Mouse (Mus musculus): ENCODE measurements at regions not wholly inside any gene's neighbourhood (a gene's known extent, or its start where the extent isn't known, plus 50 kb on each side); places are given as distances from the start of the nearest gene placed in this dataset.

GRCm38 (mm10) chr8:92427801-92428200 lies 70.4 kb downstream of the Irx5 start:
- DNase-seq = peak; percentile 78 to 83

DNA sequence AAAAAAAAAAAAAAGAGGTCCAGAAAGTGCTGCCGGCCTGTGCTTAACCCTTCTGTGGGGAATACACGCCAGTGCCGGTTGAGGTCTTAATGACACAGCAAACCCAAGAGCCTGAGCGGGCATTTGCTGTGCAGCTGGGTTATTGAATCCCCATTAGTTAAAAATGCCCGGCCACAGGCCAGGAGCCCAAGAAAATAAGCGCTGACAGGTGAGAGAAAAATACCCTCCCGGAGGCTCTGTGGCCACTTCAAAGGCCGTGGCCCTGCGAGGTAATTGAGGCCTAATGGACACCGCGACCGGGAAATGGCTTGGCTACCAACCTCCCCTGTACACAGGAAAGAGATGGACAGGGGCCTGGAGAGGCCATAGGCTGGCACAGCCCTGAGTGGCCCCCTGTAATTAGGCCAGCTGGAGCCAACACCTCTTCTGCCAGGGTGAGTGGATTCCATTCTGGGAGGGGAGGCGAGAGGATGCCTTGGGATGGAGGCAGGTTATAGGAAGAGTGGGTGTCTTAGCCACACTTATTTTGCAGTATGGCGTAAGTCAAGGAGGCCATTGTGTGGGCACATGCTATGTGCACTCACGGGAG lies 79.7 kb downstream of the Irx5 start:
- DNase-seq = no peak

GRCm38 (mm10) chr8:92438294-92438693 lies 80.9 kb downstream of the Irx5 start:
- DNase-seq = no peak

GRCm38 (mm10) chr8:92439713-92440436 lies 82.5 kb downstream of the Irx5 start:
- DNase-seq = no peak

- no peak for DNase-seq
Measured at GRCm38 (mm10) chr8:92442086-92442485, 84.7 kb downstream of the Irx5 start.

DNA sequence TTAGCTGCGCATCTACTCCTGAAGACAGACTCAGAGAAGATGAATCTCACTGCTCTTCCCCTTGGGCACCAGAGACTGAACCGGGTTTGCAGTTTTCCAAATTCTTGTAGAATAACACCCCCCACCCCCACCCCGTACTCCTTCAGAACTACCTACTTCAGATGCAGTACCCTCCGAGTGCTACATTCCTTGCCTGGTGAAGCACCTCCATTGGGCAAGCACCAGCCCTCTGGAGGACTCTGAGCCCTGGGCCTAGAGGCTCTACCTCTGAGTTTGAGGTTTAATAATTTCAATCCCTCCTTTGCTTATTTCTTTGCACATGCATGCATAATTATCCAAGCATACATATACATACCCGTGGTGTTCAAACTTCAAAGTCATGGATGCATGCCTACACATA lies 101.9 kb downstream of the Irx5 start:
- DNase-seq = no peak

DNA sequence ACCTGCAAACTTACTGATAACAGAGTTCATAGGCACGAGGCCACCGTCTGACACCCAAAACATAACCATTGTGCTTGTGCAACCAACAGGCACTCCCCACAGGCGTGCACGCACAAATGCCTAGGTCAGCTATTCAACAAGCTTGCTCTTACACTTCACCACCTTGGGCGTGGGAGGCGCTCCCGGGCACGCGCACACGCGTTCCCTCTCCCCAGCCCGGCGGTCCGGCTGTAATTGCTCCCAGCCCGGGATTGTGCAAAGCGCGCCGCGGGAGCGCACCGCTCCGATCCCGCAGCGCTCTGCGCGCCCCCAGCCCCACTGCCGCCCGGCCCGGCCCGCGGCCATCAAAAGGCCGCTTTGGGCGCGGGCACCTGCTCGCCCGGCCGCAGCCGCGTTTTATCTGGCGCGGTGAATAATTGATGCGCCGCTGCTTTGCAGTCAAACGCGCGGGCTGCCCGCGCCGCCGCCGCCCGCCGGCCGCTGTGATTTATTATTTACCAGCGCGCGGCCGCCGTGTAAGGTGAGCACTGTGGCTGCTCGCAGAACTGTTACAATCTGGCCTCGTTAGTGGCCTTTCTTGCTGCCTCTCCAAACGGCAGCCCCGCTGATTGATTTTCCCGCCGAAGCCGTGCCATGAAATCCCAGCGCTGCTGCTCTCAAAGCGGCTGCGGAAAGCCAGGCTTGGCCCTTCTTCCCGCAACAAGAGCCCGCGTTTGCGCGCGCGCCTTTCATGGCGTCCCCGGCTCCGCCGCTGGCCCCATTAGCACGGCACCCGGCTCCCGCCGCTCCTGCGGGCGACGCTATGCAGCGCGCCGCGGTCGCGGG lies 102.9 kb downstream of the Irx5 start:
- DNase-seq = peak; percentile 17 to 29

DNA sequence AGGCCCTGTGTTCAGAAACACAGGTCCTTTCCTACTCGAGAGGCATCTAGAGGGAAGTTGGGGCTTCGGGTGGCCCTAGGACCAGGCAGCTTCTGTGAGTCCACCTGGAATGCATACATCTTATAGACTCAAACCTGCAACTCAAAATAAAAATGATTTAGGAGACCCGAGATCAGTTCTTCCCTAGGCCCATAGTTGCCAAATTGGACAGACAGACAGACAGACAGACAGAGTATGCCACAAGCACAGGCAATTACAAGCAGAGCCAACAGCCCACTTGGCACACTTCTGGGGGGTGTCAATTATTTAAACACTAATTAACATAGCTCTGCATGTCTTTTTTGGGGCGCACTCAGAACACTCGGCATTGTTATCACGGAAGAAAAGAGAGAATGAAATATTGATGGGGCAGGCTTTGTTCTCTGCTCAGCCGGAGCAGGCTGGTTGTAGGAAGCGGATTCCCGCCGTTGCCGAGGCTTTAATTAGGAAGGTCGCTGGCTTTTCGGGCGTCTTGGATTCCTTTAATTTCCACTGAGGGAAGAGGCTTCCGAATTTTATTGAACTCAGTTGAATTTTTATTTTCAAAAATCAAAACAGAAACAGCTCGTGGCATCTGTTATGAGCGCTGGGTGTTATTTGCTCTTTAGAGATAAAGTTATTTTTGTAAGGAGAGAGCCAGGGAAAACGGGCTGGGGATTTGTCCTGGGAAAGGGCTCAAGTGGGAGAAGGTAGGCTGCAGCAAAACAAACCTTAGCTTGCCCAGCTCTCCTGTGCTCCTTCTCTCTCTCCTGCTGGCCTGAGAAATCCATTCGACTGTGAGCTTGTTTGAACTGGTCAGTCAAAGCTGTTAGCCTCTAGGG lies 111.9 kb downstream of the Irx5 start:
- no peak for DNase-seq

GRCm38 (mm10) chr8:92472257-92472656 lies 114.8 kb downstream of the Irx5 start:
- DNase-seq = no peak

GRCm38 (mm10) chr8:92472817-92473216 lies 115.4 kb downstream of the Irx5 start:
- DNase-seq = no peak

DNA sequence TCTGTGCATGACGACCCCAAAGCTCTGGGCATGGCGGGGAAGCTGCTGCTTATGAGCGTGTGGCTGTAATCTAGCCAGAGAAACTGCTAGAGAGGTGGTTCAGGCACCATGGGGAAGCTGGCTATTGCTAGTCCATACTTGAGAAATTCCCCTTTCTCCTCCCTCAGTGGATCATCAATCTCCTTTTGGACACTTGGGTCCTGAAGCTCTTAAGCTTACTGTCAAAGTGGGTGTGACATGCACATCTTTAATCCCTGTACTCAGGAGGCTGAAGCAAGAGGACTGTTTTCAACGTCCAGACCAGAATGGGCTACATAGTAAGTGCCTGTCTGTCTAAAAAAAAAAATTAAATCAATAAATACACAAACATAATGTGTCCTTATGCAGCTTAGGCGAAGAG lies 125.0 kb downstream of the Irx5 start:
- no peak for DNase-seq

DNA sequence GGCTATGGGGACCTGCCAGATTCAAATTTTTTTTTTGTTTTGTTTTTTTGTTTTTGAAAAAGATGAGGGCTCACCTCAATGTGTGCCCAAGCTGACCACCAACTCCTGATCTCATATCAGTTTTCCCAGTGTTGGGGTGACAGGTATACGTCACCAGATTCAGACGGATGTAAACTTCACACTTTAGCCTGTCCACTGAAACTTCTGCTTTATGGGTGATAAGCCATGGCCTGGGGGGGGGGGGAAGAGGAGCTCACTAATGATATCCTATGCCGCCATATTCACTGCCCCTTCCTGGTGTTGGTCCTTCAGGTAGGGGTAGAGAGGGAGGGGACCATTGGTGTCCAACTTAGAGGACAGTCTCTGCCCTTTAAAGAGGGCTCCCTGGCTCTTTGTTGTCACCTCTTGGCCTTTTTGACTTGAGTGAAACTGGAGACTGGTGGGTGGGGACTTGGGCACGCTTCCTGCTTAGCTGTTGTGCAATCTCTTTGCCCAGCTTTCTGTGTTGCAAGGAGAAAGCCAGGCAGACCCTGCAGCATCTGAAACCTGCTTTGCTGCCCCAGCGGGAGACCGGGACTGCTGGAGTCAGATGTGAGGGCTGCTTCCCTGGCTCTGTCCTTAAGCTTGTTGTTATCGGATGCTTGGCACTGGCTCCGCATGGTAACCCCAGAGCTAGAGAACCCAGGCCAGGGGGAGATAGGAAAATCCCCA lies 125.8 kb downstream of the Irx5 start:
- no peak for DNase-seq

DNA sequence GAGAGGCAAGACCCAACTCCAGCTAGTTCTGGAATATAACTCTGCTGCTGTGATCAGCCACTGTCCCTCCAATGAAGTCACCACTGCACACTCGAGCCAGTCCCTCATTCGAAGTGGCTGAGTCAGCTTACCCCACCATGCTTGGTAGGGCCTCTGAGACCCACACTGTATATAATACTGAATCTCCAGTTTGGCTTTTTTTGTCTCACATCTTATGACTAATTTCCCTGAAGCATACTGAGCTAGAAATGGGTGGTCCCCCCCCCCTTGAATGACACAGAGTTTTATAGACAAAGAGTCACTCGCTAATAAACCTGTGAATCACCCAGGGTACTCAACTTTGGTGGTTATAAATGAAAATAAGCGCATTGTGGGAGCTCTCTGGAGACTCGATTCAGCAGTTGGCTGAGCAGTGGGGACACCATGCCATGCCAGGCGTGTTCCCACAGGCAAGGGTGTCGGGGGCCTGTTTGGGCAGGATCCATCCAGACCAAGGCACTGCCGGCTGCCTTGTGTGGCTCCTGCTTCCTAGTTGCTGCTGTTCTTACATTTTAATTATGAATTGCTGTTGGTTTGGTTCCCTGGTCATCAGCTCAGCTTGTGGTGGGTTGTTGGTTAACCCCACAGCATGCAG lies 131.2 kb downstream of the Irx5 start:
- no peak for DNase-seq

DNA sequence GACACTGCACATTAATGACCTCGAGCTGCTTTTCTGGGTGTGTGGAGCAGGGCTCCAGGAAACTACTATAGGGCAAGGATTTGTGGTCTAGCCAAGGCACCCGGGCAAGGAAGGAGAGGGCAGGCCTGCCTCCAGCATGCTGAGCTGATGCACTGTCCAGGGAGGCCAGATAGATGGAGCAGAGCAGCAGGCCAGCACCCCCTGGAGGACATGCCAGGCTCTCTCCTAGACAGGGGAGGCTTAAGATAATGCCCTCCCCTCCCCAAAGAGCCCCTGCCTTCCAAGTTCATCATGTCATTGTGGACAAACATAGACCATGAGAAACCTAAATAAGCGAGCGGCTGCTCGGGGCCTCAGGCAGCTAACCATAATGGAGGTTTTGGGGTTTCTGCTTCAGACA lies 134.1 kb downstream of the Irx5 start:
- DNase-seq = no peak

DNA sequence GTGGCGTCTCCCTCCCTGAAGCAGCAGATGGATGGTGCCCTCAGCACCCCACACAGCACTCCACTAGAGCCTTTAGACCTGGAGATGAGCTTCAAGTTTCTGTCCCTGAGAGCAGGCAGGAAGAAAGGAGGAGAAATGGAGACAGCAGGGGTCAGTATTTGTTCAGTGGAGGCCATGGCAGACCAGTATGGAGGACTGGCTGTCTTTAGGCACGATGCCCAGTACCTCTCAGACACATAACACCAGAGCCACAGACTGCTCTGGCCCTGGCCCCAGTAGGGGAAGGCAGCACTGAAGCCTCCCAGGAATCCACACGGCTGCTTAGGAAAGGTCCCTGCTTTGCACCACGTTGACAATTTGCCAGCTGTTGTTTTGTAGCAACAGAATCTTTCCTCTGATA lies 136.0 kb downstream of the Irx5 start:
- DNase-seq = peak in 1 of 2 experiments; percentile 8

GRCm38 (mm10) chr8:92505552-92506281 lies 148.3 kb downstream of the Irx5 start:
- no peak for DNase-seq

GRCm38 (mm10) chr8:92506436-92506835 lies 149.0 kb downstream of the Irx5 start:
- DNase-seq = peak; percentile 4 to 15

- no peak for DNase-seq
Measured at GRCm38 (mm10) chr8:92506906-92507305, 149.5 kb downstream of the Irx5 start.

DNA sequence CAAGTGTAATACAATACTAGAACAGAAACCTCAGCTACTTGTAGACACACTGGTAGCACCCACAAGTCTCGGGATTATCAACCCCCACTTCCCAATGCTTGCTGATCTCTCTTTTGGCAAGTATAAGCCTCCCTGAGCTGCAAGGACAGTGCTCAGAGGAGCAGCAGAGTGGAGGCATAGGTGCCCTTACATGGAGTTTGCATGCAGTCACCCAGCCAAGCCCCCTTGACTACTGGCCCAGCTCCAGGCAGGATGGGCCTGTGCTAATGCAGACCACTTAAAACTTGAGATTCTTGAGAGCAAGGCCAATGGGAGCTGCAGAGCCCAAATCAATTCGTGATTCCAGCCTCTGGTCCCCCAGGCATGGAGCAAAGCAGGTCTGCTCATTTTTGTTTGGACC lies 158.0 kb downstream of the Irx5 start:
- DNase-seq = no peak

DNA sequence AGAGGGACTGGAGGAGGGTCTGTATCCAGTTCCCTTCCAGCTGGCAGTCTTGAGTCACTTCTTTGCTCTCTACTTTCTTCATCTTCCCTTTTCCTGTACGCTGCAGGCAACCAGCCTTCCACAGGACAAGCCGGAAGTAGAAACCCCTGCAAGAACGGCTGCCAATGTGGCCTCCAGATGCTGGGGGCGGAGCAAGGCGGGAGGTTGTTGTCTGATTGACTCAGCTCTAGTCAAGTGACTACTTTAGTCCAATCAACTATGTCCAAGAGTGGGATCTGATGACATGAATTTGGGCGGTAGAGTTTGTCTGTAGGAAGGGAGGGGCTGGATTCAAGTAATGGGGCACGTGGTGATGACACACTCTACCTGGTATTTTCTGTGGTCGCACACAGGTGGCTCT lies 156.1 kb upstream of the Irx6 start:
- DNase-seq = no peak

GRCm38 (mm10) chr8:92518486-92518885 lies 155.6 kb upstream of the Irx6 start:
- DNase-seq = no peak
